8 mouse cellular contexts compared by ENCODE assay signal in genomic region chr6:13870919-13871624, GRCm38 (mm10). TPM values are rescaled to one million over a fixed set of nuclear protein-coding genes. Genes with fewer than 3 reads are reported as not detected.
A peak's percentile ranks its signal among the peaks of the same experiment; 100 is the strongest.
DNase-seq lines count a peak whose midpoint lies in the region; ATAC-seq lines count a peak whose summit lies in the region.

2610001J05Rik (minus strand) TSS chr6:13871518.

- peak; percentile 97 for DNase-seq in adipocyte (ENCODE audit: low spot score)
- DNase-seq in embryo, embryonic 10 days (ENCODE audit: low spot score): peak; percentile 97
- peak; percentile 82 for DNase-seq in gastrocnemius, postnatal 10 days
- peak; percentile 92 for DNase-seq in induced T-regulatory cell, adult 2 months (ENCODE audit: low read depth)
- DNase-seq in left cerebral cortex, adult 9 months (ENCODE audit: low spot score in 2 of 2): peak; percentile 77 to 93
- DNase-seq in right cerebral cortex, postnatal 14 days: peak; percentile 86
- DNase-seq in urinary bladder, postnatal 36 days (ENCODE audit: low spot score in 2 of 2): peak; percentile 84 to 91

- peak; percentile 96 for ATAC-seq in megakaryocyte progenitor cell, adult 5-6 weeks (replicated peaks; ENCODE audit: poor library complexity)

RNA-seq across cellular contexts. Expression of gene 2610001J05Rik, which starts in this region (rescaled TPM):
- 10 to 100 TPM; 30.0 to 33.2 TPM for total RNA-seq in gastrocnemius, postnatal 10 days (2021)
- total RNA-seq in megakaryocyte progenitor cell, adult 5-6 weeks (2015): 38.0 and 50.1 TPM in 2 replicates
- total RNA-seq in megakaryocyte progenitor cell, adult 5-6 weeks (2017): 51.7 and 58.2 TPM in 2 replicates

Comparison
In these comparisons a context has a peak if more than half of its experiments do, and no peak if none do; other contexts are left out.
1. Peak in every context shown above with its lines: DNase-seq and ATAC-seq.